Mouse (Mus musculus) MEL (cell line): ENCODE data around the gene Myo1h. TPM values are rescaled to one million over a fixed set of nuclear protein-coding genes. Genes with fewer than 3 reads are reported as not detected.

ENCODE experiments used
- DNase-seq: peaks from one replicate; pipeline ENCODE4 v3.0.0; 2011; ENCODE audit warnings: low read depth, low spot score
- H3K27ac ChIP-seq: 2 replicates; pipeline ENCODE4 v1.5.1; 2012; ENCODE audit warnings: low read depth, mild to moderate bottlenecking, control low read depth, low read length, moderate library complexity; ENCODE audit not compliant: control insufficient read depth
- H3K27me3 ChIP-seq, 2 experiments: fragments of 150-350 bp in 1 of 2; sonication (generic) in 1 of 2; 2 replicates each; pipeline ENCODE4 v1.6.1; 2012; ENCODE audit warnings: low read length in 2 of 2, mild to moderate bottlenecking in 2 of 2, improper control_type of control experiment in 1 of 2, moderate library complexity in 1 of 2; ENCODE audit not compliant: insufficient read depth in 2 of 2, control insufficient read depth in 1 of 2
- H3K36me3 ChIP-seq, 2 experiments: 2 replicates each; pipeline ENCODE4 v1.6.1; 2012 to 2014; ENCODE audit warnings: low read length in 2 of 2, improper control_type of control experiment in 1 of 2, inconsistent platforms in 1 of 2, mild to moderate bottlenecking in 1 of 2; ENCODE audit not compliant: insufficient read depth in 2 of 2, control insufficient read depth in 1 of 2
- H3K4me1 ChIP-seq, 2 experiments: fragments of 150-350 bp in 1 of 2; sonication (generic) in 1 of 2; 2 replicates each; pipeline ENCODE4 v1.6.1; 2012; ENCODE audit warnings: low read length in 2 of 2, improper control_type of control experiment in 1 of 2, mild to moderate bottlenecking in 1 of 2; ENCODE audit not compliant: insufficient read depth in 2 of 2, control insufficient read depth in 1 of 2
- H3K4me3 ChIP-seq, 2 experiments: fragments of 150-350 bp in 1 of 2; sonication (generic) in 1 of 2; 2 replicates each; pipeline ENCODE4 v1.5.1; 2012; ENCODE audit warnings: low read depth in 2 of 2, low read length in 2 of 2, mild to moderate bottlenecking in 2 of 2, moderate library complexity in 2 of 2, control low read depth in 1 of 2, improper control_type of control experiment in 1 of 2; ENCODE audit not compliant: control insufficient read depth in 1 of 2, insufficient read depth in 1 of 2
- H3K79me2 ChIP-seq: 2 replicates; pipeline ENCODE4 v1.6.1; 2012; ENCODE audit warnings: mild to moderate bottlenecking, low read length, moderate library complexity; ENCODE audit not compliant: control insufficient read depth, poor library complexity, insufficient read depth
- H3K9ac ChIP-seq: 2 replicates; pipeline ENCODE4 v1.6.1; 2012; ENCODE audit warnings: low read depth, mild to moderate bottlenecking, control low read depth, low read length, moderate library complexity; ENCODE audit not compliant: control insufficient read depth, poor library complexity, severe bottlenecking
- H3K9me3 ChIP-seq: fragments of 150-350 bp; sonication (generic); replicated peaks from 2 replicates; pipeline ENCODE4 v1.6.1; 2012; ENCODE audit warnings: mild to moderate bottlenecking, low read length, improper control_type of control experiment, moderate library complexity; ENCODE audit not compliant: insufficient read depth
- E2F4 ChIP-seq: IDR thresholded peaks from 2 replicates; pipeline ENCODE4 v1.6.1; 2011; ENCODE audit warnings: low read depth, low read length, improper control_type of control experiment, borderline replicate concordance
- ELF1 ChIP-seq: IDR thresholded peaks from 2 replicates; pipeline ENCODE4 v1.6.1; 2014; ENCODE audit warnings: low read depth, mild to moderate bottlenecking, inconsistent platforms, low read length, improper control_type of control experiment, moderate library complexity
- EP300 ChIP-seq, 2 experiments: IDR thresholded peaks; 2 replicates each; pipeline ENCODE4 v1.6.1; 2011; ENCODE audit warnings: improper control_type of control experiment in 2 of 2, low read length in 2 of 2, low read depth in 1 of 2, mild to moderate bottlenecking in 1 of 2
- ETS1 ChIP-seq: IDR thresholded peaks from 2 replicates; pipeline ENCODE4 v1.6.1; 2012; ENCODE audit warnings: low read depth, mild to moderate bottlenecking, inconsistent platforms, low read length, improper control_type of control experiment, moderate library complexity
- GABPA ChIP-seq: IDR thresholded peaks from 2 replicates; pipeline ENCODE4 v1.6.1; 2012; ENCODE audit warnings: low read depth, mild to moderate bottlenecking, inconsistent platforms, low read length, improper control_type of control experiment, moderate library complexity
- GATA1 ChIP-seq: IDR thresholded peaks from 2 replicates; pipeline ENCODE4 v1.6.1; 2011; ENCODE audit warnings: low read depth, low read length, improper control_type of control experiment
- HCFC1 ChIP-seq: IDR thresholded peaks from 2 replicates; pipeline ENCODE4 v1.6.1; 2012; ENCODE audit warnings: low read depth, mild to moderate bottlenecking, inconsistent platforms, low read length, improper control_type of control experiment, moderate library complexity
- JUND ChIP-seq: IDR thresholded peaks from 2 replicates; pipeline ENCODE4 v1.6.1; 2011; ENCODE audit warnings: low read depth, mild to moderate bottlenecking, improper control_type of control experiment, low read length
- MAFK ChIP-seq: IDR thresholded peaks from 2 replicates; pipeline ENCODE4 v1.6.1; 2011; ENCODE audit warnings: low read depth, mild to moderate bottlenecking, low read length, improper control_type of control experiment, borderline replicate concordance
- MEF2A ChIP-seq: IDR thresholded peaks from 2 replicates; pipeline ENCODE4 v1.6.1; 2014; ENCODE audit warnings: low read depth, mild to moderate bottlenecking, inconsistent platforms, low read length, improper control_type of control experiment; ENCODE audit not compliant: poor library complexity, insufficient replicate concordance, severe bottlenecking; ENCODE audit errors: extremely low read depth
- NRF1 ChIP-seq: IDR thresholded peaks from 2 replicates; pipeline ENCODE4 v1.6.1; 2014; ENCODE audit warnings: low read depth, mild to moderate bottlenecking, inconsistent platforms, low read length, improper control_type of control experiment, moderate library complexity; ENCODE audit not compliant: poor library complexity, insufficient read depth, severe bottlenecking
- POLR2A ChIP-seq, 2 experiments: IDR thresholded peaks; 2 replicates each; pipeline ENCODE4 v1.6.1; 2011 to 2012; ENCODE audit warnings: low read length in 2 of 2, mild to moderate bottlenecking in 2 of 2, control low read depth in 1 of 2, improper control_type of control experiment in 1 of 2, low read depth in 1 of 2, moderate library complexity in 1 of 2; ENCODE audit not compliant: control insufficient read depth in 1 of 2, insufficient read depth in 1 of 2, poor library complexity in 1 of 2
- POLR2AphosphoS5 ChIP-seq: IDR thresholded peaks from 2 replicates; pipeline ENCODE4 v1.6.1; 2012; ENCODE audit warnings: low read depth, borderline replicate concordance, mild to moderate bottlenecking, inconsistent platforms, low read length, moderate library complexity, mixed read lengths
- SIN3A ChIP-seq: IDR thresholded peaks from 2 replicates; pipeline ENCODE4 v1.6.1; 2012; ENCODE audit warnings: low read length, improper control_type of control experiment, inconsistent platforms
- TBP ChIP-seq: IDR thresholded peaks from 2 replicates; pipeline ENCODE4 v1.8.0; 2011; ENCODE audit warnings: low read depth, low read length, improper control_type of control experiment
- UBTF ChIP-seq: IDR thresholded peaks from 2 replicates; pipeline ENCODE4 v1.6.1; 2012; ENCODE audit warnings: low read depth, mild to moderate bottlenecking, inconsistent platforms, low read length, improper control_type of control experiment, moderate library complexity, borderline replicate concordance; ENCODE audit not compliant: insufficient read depth
- USF1 ChIP-seq: IDR thresholded peaks from 2 replicates; pipeline ENCODE4 v1.6.1; 2014; ENCODE audit warnings: low read depth, mild to moderate bottlenecking, inconsistent platforms, low read length, improper control_type of control experiment, moderate library complexity
- ZC3H11A ChIP-seq: IDR thresholded peaks from 2 replicates; pipeline ENCODE4 v1.6.1; 2012; ENCODE audit warnings: low read depth, mild to moderate bottlenecking, inconsistent platforms, low read length, improper control_type of control experiment
- polyA plus RNA-seq, 2 experiments: library from polyadenylated mRNA; stranded (reverse) in 1 of 2; unstranded in 1 of 2; fragments of >175 nt in 1 of 2; fragments of >200 nt in 1 of 2; gene quantifications; 2 replicates each; pipeline versions ENCODE4 v1.2.1 to v1.2.4; 2012; ENCODE audit warnings: low replicate concordance in 2 of 2, low read depth in 1 of 2; ENCODE audit not compliant: insufficient read length in 2 of 2, insufficient read depth in 1 of 2, missing spikeins in 1 of 2
- total RNA-seq: library from RNA; depleted of rRNA; stranded (reverse); fragments of 300-350 nt; gene quantifications from 2 replicates; pipeline ENCODE4 v1.2.3, GENCODE M21; 2012

Myo1h gene
- total and polyA plus RNA-seq, 3 experiments, result 0.33 to 4.6 TPM; not detected in 1

- Histone ChIP-seq H3K79me2 (no peaks in the 10 kb centered on the region; the same call in 1 of the 2 replicates), H3K4me1 (peaks cover 15 to 17% of the 10 kb centered on the region in 2 experiments), H3K27me3 (peaks cover 0 to 4% of the 10 kb centered on the region in 2 experiments; a peak in 1 of 4 replicates), H3K9me3 (no peaks in the 10 kb centered on the region), H3K9ac (no peak overlapping the region), H3K27ac (no peak overlapping the region), H3K4me3 (no peak overlapping the region), H3K36me3 (peaks cover 0 to 11% of the 10 kb centered on the region in 2 experiments; a peak in 2 of 4 replicates)
- no peak for DNase-seq
- TF ChIP-seq ZC3H11A (no peak), SIN3A (no peak), TBP (no peak), E2F4 (no peak), ETS1 (no peak), USF1 (no peak), NRF1 (no peak), POLR2AphosphoS5 (no peak), HCFC1 (no peak), MEF2A (no peak), GABPA (no peak), GATA1 (no peak)
Measured at GRCm38 (mm10) chr5:114299156-114299855, 10.3 kb downstream of the Myo1h start.

GRCm38 (mm10) chr5:114299883-114300610 is 11.1 kb downstream of the Myo1h start:
- H3K27ac ChIP-seq, result no peak overlapping the region
- TF ChIP-seq EP300 (IDR thresholded peaks at IDR 0.05; ENCODE audit: low read depth in 1 of 2, low read length in 2 of 2) (no peak), JUND (no peak), SIN3A (no peak), UBTF (no peak), MAFK (no peak), POLR2A (IDR thresholded peaks at IDR 0.05; ENCODE audit: control insufficient read depth in 1 of 2, insufficient read depth in 1 of 2, low read depth in 1 of 2, low read length in 2 of 2, poor library complexity in 1 of 2) (no peak), MEF2A (no peak), TBP (no peak), ELF1 (no peak), ZC3H11A (no peak)
- no peak overlapping the region for H3K4me3 ChIP-seq
- H3K27me3 ChIP-seq, result peaks cover 0 to 4% of the 10 kb centered on the region in 2 experiments; a peak in 1 of 4 replicates
- H3K9ac ChIP-seq, result no peak overlapping the region
- peaks cover 15 to 17% of the 10 kb centered on the region in 2 experiments for H3K4me1 ChIP-seq
- no peaks in the 10 kb centered on the region; the same call in 1 of the 2 replicates for H3K79me2 ChIP-seq
- H3K9me3 ChIP-seq, result no peaks in the 10 kb centered on the region
- no peak for DNase-seq
- H3K36me3 ChIP-seq, result peaks cover 0 to 11% of the 10 kb centered on the region in 2 experiments; a peak in 2 of 4 replicates
